In the genomic region with DNA sequence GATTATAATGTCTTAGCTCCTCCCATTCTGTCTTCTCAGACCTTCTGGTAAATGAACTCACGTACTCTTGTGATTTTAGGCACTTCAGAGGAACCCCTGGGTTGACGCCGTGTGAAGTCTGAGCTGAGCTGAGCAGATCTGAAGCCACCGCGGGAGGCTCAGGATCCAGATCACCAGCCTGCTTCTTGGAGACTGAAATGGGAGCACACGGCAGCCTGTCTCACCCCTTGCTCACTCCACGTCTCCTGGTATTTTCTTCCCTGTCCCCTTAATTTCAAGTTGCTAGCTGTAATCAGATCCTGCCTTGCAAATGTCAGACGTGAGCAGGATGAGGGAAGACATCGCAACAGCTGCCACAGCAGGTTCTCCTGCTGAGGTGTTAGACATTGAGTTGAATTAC, we compare ENCODE assay signal across 12 mouse cellular contexts.
DNase-seq lines count a peak whose midpoint lies in the region; ATAC-seq and TF ChIP-seq lines count a peak whose summit lies in the region.
"Had no signal": no experiment of that assay in that cellular context is flagged by ENCODE, and none has a peak within 500 bp of the region (broad histone marks: within the 10 kb centered on the region; RNA-seq: fewer than 3 reads in every experiment).

No protein-coding gene starts in this region.

- no peak for TF ChIP-seq CTCF in hindbrain, postnatal 0 days (IDR thresholded peaks at IDR 0.05; ENCODE audit: low read depth)

- H3K9me3 ChIP-seq in hindbrain, embryonic 16.5 days (ENCODE audit: control insufficient read depth, low read length) = no peaks in the 10 kb centered on the region
- H3K9me3 ChIP-seq in hindbrain, postnatal 0 days (ENCODE audit: low read length) = no peaks in the 10 kb centered on the region

- H3K27ac ChIP-seq in hindbrain, embryonic 16.5 days (ENCODE audit: low read depth, low read length) = no peak overlapping the region
- no peak overlapping the region for H3K27ac ChIP-seq in hindbrain, postnatal 0 days
- H3K27ac ChIP-seq: left cerebral cortex, adult 2 months; liver, embryonic 14.5 days had no signal

- peak; percentile 17 for DNase-seq in embryo, embryonic 10.5 days (ENCODE audit: low spot score)
- no peak for DNase-seq in embryo, embryonic 11 days
- no peak for DNase-seq in hindbrain, postnatal 0 days (ENCODE audit: low spot score)
- peak; percentile 69 for DNase-seq in R1 (ENCODE audit: low read depth, low spot score)
- DNase-seq in gastrocnemius, postnatal 25 days = peak; percentile 59
- DNase-seq in spleen, adult 18-20 months = no peak
- no peak for DNase-seq in kidney, adult 8-10 months
- DNase-seq: cerebellum, postnatal 36 days; kidney, postnatal 4 days had no signal

- no peak overlapping the region for H3K9ac ChIP-seq in hindbrain, embryonic 16.5 days (ENCODE audit: low read depth, low read length)
- H3K9ac ChIP-seq in hindbrain, postnatal 0 days (replicated peaks; ENCODE audit: low read length) = no peak overlapping the region
- H3K9ac ChIP-seq: liver, embryonic 14.5 days had no signal

- H3K27me3 ChIP-seq in hindbrain, embryonic 16.5 days (replicated peaks; ENCODE audit: control insufficient read depth, insufficient read depth, low read length) = no peaks in the 10 kb centered on the region
- no peaks in the 10 kb centered on the region for H3K27me3 ChIP-seq in hindbrain, postnatal 0 days (ENCODE audit: insufficient read depth, low read length)

- no peak overlapping the region for H3K4me3 ChIP-seq in hindbrain, embryonic 16.5 days (ENCODE audit: low read length)
- no peak overlapping the region for H3K4me3 ChIP-seq in hindbrain, postnatal 0 days (ENCODE audit: low read length)
- H3K4me3 ChIP-seq: left cerebral cortex, adult 2 months had no signal

- no peaks in the 10 kb centered on the region for H3K4me1 ChIP-seq in hindbrain, embryonic 16.5 days (ENCODE audit: control insufficient read depth, insufficient read depth, low read depth, low read length)
- H3K4me1 ChIP-seq in hindbrain, postnatal 0 days (ENCODE audit: insufficient read depth, low read length) = peaks cover 4% of the 10 kb centered on the region; the same call in 1 of the 2 replicates

- no peak overlapping the region for H3K4me2 ChIP-seq in hindbrain, embryonic 16.5 days (ENCODE audit: low read length)
- H3K4me2 ChIP-seq in hindbrain, postnatal 0 days (ENCODE audit: low read depth, low read length) = no peak overlapping the region

- H3K36me3 ChIP-seq in hindbrain, embryonic 16.5 days (ENCODE audit: control insufficient read depth, insufficient read depth, low read length) = no peaks in the 10 kb centered on the region
- H3K36me3 ChIP-seq in hindbrain, postnatal 0 days (ENCODE audit: insufficient read depth, low read length) = no peaks in the 10 kb centered on the region

- WGBS in hindbrain, embryonic 16.5 days = 13% methylated on average over 9 of the region's 9 CpGs
- 16% methylated on average over 9 of the region's 9 CpGs for WGBS in hindbrain, postnatal 0 days

- 0 out of 2 replicates have a peak, but pooled peaks have one; percentile 40 for ATAC-seq in hindbrain, embryonic 16.5 days
- ATAC-seq in hindbrain, postnatal 0 days = no peak

Comparison
In these comparisons a context has a peak if more than half of its experiments do, and no peak if none do; other contexts are left out.
1. DNase-seq: peak in embryo, embryonic 10.5 days (single experiment), R1 (single experiment) and gastrocnemius, postnatal 25 days (single experiment); none in embryo, embryonic 11 days (single experiment), hindbrain, postnatal 0 days (single experiment), spleen, adult 18-20 months (0 of 2) and kidney, adult 8-10 months (0 of 2).